Mouse (Mus musculus) ES-Bruce4 (cell line): Measurements from ENCODE around the gene Rasa4. TPM values are rescaled to one million over a fixed set of nuclear protein-coding genes. Genes with fewer than 3 reads are reported as not detected.

ENCODE experiments used
- H3K27ac ChIP-seq: 2 replicates; pipeline ENCODE4 v1.5.1; 2012; ENCODE audit warnings: low read length, inconsistent platforms; ENCODE audit not compliant: insufficient read depth
- H3K27me3 ChIP-seq: 2 replicates; pipeline ENCODE4 v1.6.1; 2012; ENCODE audit warnings: mild to moderate bottlenecking, low read length, inconsistent platforms; ENCODE audit not compliant: control insufficient read depth, poor library complexity, insufficient read depth, severe bottlenecking
- H3K36me3 ChIP-seq: 2 replicates; pipeline ENCODE4 v1.6.1; 2012; ENCODE audit warnings: inconsistent platforms, mild to moderate bottlenecking, low read length, moderate library complexity; ENCODE audit not compliant: control insufficient read depth, poor library complexity, insufficient read depth, severe bottlenecking
- H3K4me1 ChIP-seq: one replicate; pipeline ENCODE4 v1.8.1; 2011; ENCODE audit warnings: low read length; ENCODE audit not compliant: control insufficient read depth, insufficient read depth
- H3K4me3 ChIP-seq: 2 replicates; pipeline ENCODE4 v1.5.1; 2011; ENCODE audit warnings: low read depth, mild to moderate bottlenecking, low read length
- H3K9ac ChIP-seq: 2 replicates; pipeline ENCODE4 v1.6.1; 2012; ENCODE audit warnings: low read depth, mild to moderate bottlenecking, inconsistent platforms; ENCODE audit not compliant: poor library complexity, severe bottlenecking
- H3K9me3 ChIP-seq: replicated peaks from 2 replicates; pipeline ENCODE4 v1.6.1; 2012; ENCODE audit warnings: mild to moderate bottlenecking, low read length, inconsistent platforms; ENCODE audit not compliant: control insufficient read depth, poor library complexity, insufficient read depth, severe bottlenecking
- CTCF ChIP-seq: IDR thresholded peaks from one replicate; pipeline ENCODE4 v1.8.1; 2011; ENCODE audit warnings: low read depth, low read length
- EP300 ChIP-seq: IDR thresholded peaks from 2 replicates; pipeline ENCODE4 v1.6.1; 2011; ENCODE audit warnings: low read depth, low read length; ENCODE audit not compliant: insufficient read depth
- POLR2A ChIP-seq: IDR thresholded peaks from one replicate; pipeline ENCODE4 v1.8.1; 2011; ENCODE audit warnings: low read length; ENCODE audit not compliant: insufficient read depth
- polyA plus RNA-seq: library from polyadenylated mRNA; stranded (reverse); fragments of >200 nt; gene quantifications from 2 replicates; pipeline ENCODE4 v1.2.4, GENCODE M21; 2011; ENCODE audit warnings: low read depth; ENCODE audit not compliant: missing spikeins, insufficient read depth, insufficient read length

Rasa4 gene
- polyA plus RNA-seq, 1 experiment: 5.9 TPM

DNA sequence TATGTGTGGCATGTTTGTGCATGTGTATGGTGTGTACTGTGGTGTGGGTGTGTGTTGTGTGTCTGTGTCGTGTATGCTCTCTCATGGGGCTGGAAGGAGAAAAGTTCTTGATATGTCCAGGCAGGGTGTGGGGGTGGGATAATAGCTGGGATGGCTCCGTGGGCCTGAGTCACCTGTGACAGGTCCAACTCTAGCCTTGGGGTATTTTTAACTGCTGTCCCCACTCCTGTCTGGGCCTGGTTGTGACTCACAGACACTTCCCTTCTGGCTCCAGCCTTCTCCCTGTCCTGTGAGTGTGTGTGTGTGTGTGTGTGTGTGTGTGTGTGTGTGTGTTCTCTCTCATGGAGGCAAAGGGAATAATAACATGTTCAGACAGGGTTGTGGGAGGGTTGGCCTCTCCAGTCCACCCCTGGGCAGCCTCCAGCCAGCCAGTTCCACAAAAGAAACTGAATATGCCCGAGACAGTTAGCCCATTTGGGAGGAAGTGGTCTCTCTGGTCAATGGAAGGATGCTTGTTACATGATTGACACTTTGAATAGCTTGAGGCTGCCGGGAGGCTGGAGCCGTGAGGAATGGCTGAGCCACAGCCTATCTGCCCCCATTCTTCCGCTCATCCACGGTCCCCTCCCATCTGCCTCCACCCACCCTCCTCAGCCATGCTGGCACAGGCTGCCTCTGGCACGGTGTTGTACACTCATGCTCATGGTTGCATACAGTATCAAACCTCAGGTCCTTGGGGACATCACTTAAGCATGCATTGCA, 10.7 kb downstream of the Rasa4 start:
- no peak overlapping the region for H3K9ac ChIP-seq
- no peak overlapping the region for H3K27ac ChIP-seq
- H3K27me3 ChIP-seq: no peaks in the 10 kb centered on the region
- H3K36me3 ChIP-seq: no peaks in the 10 kb centered on the region
- H3K4me3 ChIP-seq: no peak overlapping the region
- H3K4me1 ChIP-seq: peaks cover 7% of the 10 kb centered on the region
- H3K9me3 ChIP-seq: no peaks in the 10 kb centered on the region
- TF ChIP-seq POLR2A (no peak), EP300 (no peak)

DNA sequence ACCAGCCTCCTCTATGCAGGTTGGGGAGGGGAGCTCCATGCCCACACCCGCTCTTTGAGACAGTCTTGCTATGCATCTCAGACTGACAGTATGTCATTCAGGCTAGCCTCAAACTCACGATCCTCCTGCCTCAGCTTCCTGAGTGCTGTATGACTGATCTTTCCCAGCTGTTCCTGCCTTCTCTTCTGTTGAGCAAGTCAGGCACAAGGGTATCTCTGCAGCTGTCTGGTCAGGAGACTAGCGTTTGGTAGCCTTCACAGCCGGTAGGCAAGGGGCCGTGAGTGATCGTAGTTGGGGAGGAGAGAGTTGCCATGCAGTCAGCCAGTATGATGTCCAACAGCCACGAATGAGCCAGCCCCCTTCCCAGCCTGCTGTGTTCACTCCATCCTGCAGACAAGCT, 11.4 kb downstream of the Rasa4 start:
- H3K4me3 ChIP-seq: no peak overlapping the region
- no peak overlapping the region for H3K27ac ChIP-seq
- H3K9me3 ChIP-seq: no peaks in the 10 kb centered on the region
- peaks cover 7% of the 10 kb centered on the region for H3K4me1 ChIP-seq
- H3K9ac ChIP-seq: no peak overlapping the region
- no peaks in the 10 kb centered on the region for H3K27me3 ChIP-seq
- no peak for TF ChIP-seq CTCF
- no peak for TF ChIP-seq POLR2A
- no peak for TF ChIP-seq EP300
- H3K36me3 ChIP-seq: no peaks in the 10 kb centered on the region

DNA sequence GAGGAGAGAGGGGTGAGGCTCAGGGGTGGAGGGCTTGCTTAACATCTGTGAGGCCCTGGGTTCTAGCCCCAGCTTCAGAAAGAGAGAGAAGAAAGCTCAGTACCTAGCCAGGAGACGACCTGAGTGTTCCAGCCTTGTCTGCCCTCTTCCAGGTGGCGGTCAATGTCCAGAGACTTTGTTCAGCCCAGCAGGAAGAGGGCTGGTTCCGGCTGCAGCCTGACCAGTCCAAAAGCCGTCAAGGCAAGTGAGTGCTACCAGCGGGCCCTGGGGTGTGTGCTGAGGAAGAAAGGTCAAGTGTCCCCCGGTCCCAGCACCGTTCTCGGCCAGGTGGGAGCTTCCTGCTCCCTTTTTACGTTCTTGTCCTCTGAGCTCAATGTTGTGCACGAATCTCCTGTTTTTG, 14.8 kb downstream of the Rasa4 start:
- Histone ChIP-seq H3K27me3 (no peaks in the 10 kb centered on the region), H3K4me3 (no peak overlapping the region), H3K4me1 (peaks cover 16% of the 10 kb centered on the region), H3K9ac (no peak overlapping the region), H3K27ac (no peak overlapping the region), H3K36me3 (no peaks in the 10 kb centered on the region), H3K9me3 (no peaks in the 10 kb centered on the region)
- no peak for TF ChIP-seq POLR2A

DNA sequence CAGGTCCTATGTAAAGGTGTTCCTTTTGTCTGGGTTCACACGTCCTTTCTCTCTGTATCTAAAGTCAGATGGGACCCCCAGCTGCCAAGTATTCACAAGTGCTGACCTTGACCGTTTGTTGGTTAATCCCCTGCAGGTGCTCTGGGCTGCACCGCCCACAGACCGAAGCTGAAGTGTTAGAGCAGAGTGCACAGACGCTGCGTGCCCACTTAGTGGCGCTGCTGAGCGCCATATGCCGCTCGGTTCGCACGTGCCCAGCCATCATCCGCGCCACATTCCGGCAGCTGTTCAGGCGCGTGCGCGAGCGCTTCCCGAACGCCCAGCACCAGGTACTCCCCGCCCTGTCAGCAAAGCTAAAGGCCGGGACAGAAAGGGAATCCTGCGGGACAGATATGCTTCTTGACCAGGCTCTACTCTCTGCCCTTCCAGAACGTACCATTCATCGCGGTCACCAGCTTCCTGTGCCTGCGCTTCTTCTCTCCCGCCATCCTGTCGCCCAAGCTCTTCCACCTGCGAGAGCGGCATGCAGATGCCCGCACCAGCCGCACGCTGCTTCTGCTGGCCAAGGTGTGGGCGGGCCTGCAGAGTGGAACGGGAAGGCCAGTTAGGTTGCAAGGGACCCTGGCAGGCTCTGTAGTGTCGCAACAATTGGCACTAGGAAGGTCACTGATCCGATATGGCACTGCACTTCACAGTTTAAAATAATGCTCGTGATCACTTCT, 18.5 kb downstream of the Rasa4 start:
- Histone ChIP-seq H3K27ac (no peak overlapping the region), H3K9me3 (no peaks in the 10 kb centered on the region), H3K9ac (peak overlapping the region; percentile 16; the same call in 1 of the 2 replicates), H3K27me3 (no peaks in the 10 kb centered on the region), H3K4me3 (peak overlapping the region; percentile 49), H3K4me1 (peaks cover 8% of the 10 kb centered on the region), H3K36me3 (no peaks in the 10 kb centered on the region)
- TF ChIP-seq POLR2A: no peak
- TF ChIP-seq CTCF: peak; percentile 94
- TF ChIP-seq EP300: peak; percentile 95

DNA sequence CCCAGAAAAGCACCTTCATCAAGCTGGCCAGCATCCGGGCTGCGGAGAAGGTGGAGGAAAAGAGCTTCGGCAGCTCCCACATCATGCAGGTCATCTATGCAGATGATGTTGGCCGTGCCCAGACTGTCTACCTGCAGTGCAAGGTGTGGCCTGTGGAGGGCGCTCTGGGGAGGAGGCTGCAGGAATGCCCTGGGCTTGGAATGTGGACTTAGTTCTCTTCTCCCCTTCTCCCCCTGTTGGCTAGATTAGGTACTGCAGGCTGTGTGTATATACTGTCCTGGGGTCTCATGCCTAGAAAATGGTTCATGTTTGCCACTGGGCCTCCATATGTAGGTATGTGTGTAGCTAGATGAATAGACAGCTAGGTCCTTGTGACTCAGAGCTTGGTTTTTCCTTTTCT, 20.8 kb downstream of the Rasa4 start:
- TF ChIP-seq CTCF (peak; percentile 92), POLR2A (no peak), EP300 (no peak)
- Histone ChIP-seq H3K4me3 (no peak overlapping the region), H3K27ac (no peak overlapping the region), H3K9ac (no peak overlapping the region), H3K9me3 (no peaks in the 10 kb centered on the region), H3K4me1 (peaks cover 11% of the 10 kb centered on the region), H3K36me3 (no peaks in the 10 kb centered on the region), H3K27me3 (no peaks in the 10 kb centered on the region)

DNA sequence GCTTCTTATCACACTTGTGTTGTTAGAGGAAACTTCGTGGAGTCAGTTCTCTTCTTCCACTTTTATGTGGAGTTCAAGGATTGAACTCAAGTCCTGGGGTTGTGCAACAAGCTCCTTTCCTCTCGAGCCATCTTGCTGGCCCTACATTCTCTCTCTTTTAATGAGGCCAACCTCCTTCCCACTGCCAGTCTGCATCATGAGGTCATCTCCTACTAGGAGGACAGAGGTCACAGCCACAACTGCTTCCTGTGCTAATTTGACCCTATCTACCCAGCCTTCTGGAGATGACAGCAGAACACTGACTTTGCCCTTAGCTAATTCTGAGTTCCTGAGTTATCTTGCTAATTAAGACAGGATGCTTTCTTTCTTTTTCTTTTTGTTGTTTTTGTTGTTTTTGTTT, 24.8 kb downstream of the Rasa4 start:
- TF ChIP-seq POLR2A (no peak), EP300 (no peak), CTCF (no peak)
- Histone ChIP-seq H3K9me3 (no peaks in the 10 kb centered on the region), H3K36me3 (no peaks in the 10 kb centered on the region), H3K27me3 (no peaks in the 10 kb centered on the region), H3K4me1 (peaks cover 6% of the 10 kb centered on the region), H3K4me3 (no peak overlapping the region), H3K27ac (no peak overlapping the region), H3K9ac (no peak overlapping the region)
